Mouse (Mus musculus) heart, embryonic 13.5 days (tissue): ENCODE data around the gene Nlgn1. TPM values are rescaled to one million over a fixed set of nuclear protein-coding genes. Genes with fewer than 3 reads are reported as not detected.
A peak's percentile ranks its signal among the peaks of the same experiment; 100 is the strongest.

Experiments used
- ATAC-seq: fragments of 200-750 bp; cut with Nextera tagmentation; 2 replicates; pipeline ENCODE4 v1.8.0; 2017; ENCODE audit warnings: moderate TSS enrichment; ENCODE audit not compliant: insufficient number of reproducible peaks, low FRiP score, low TSS enrichment; ENCODE audit errors: extremely low read depth
- H3K27ac ChIP-seq: fragments of 300-500 bp; sonication (generic); replicated peaks from 2 replicates; pipeline ENCODE4 v1.5.1; 2015; ENCODE audit warnings: moderate library complexity, mild to moderate bottlenecking, inconsistent platforms
- H3K27me3 ChIP-seq: fragments of 300-500 bp; sonication (generic); replicated peaks from 2 replicates; pipeline ENCODE4 v1.6.1; 2015; ENCODE audit warnings: mild to moderate bottlenecking, inconsistent platforms
- H3K36me3 ChIP-seq: fragments of 300-500 bp; sonication (generic); 2 replicates; pipeline ENCODE4 v1.6.1; 2015; ENCODE audit warnings: mild to moderate bottlenecking, inconsistent platforms
- H3K4me1 ChIP-seq: fragments of 300-500 bp; sonication (generic); 2 replicates; pipeline ENCODE4 v1.6.1; 2015; ENCODE audit warnings: inconsistent platforms
- H3K4me2 ChIP-seq: fragments of 300-500 bp; sonication (generic); 2 replicates; pipeline ENCODE4 v1.6.1; 2015; ENCODE audit warnings: inconsistent platforms, mild to moderate bottlenecking, moderate library complexity
- H3K4me3 ChIP-seq: fragments of 300-500 bp; sonication (generic); 2 replicates; pipeline ENCODE4 v1.5.1; 2015; ENCODE audit warnings: moderate library complexity, mild to moderate bottlenecking, inconsistent platforms
- H3K9ac ChIP-seq: fragments of 300-500 bp; sonication (generic); 2 replicates; pipeline ENCODE4 v1.6.1; 2015; ENCODE audit warnings: inconsistent platforms, mild to moderate bottlenecking, moderate library complexity
- H3K9me3 ChIP-seq: fragments of 300-500 bp; sonication (generic); 2 replicates; pipeline ENCODE4 v1.6.1; 2016; ENCODE audit warnings: inconsistent platforms
- WGBS: fragments of 180-500 bp; shearing (Covaris S2); methylation state at CpG from one replicate; pipeline ENCODE4 v1.1.7; 2015; ENCODE audit warnings: mixed read lengths; 5-methylcytosine and 5-hydroxymethylcytosine counted together
- polyA plus RNA-seq: library from polyadenylated mRNA; unstranded; fragments of >200 nt; fragmentation: Nextera tagmentation; extraction: Ambion mirVana; gene quantifications from 2 replicates; pipeline ENCODE4 v1.2.1, GENCODE M21; 2015

Gene Nlgn1
- polyA plus RNA-seq, 1 experiment from 2014 or later, result 0.23 TPM

- no peak overlapping the region for H3K4me2 ChIP-seq
- no peak overlapping the region for H3K9ac ChIP-seq
- H3K4me1 ChIP-seq, result no peaks in the 10 kb centered on the region
- no peak for ATAC-seq
- WGBS, result 58% methylated on average over 10 of the region's 10 CpGs
- no peaks in the 10 kb centered on the region for H3K9me3 ChIP-seq
- H3K4me3 ChIP-seq, result no peak overlapping the region
- no peaks in the 10 kb centered on the region for H3K27me3 ChIP-seq
- H3K27ac ChIP-seq, result no peak overlapping the region
- no peaks in the 10 kb centered on the region for H3K36me3 ChIP-seq
These were observed 656.4 kb downstream of the Nlgn1 start for GRCm38 (mm10) chr3:25675888-25676287.

- no peaks in the 10 kb centered on the region for H3K36me3 ChIP-seq
- no peak overlapping the region for H3K27ac ChIP-seq
- H3K4me2 ChIP-seq, result no peak overlapping the region
- no peaks in the 10 kb centered on the region for H3K9me3 ChIP-seq
- no peak overlapping the region for H3K4me3 ChIP-seq
- no peaks in the 10 kb centered on the region for H3K27me3 ChIP-seq
- H3K9ac ChIP-seq, result no peak overlapping the region
- no peak for ATAC-seq
- no peaks in the 10 kb centered on the region for H3K4me1 ChIP-seq
- WGBS, result 50% methylated on average over 3 of the region's 3 CpGs
These were observed 657.2 kb downstream of the Nlgn1 start for GRCm38 (mm10) chr3:25675069-25675468.

- 53% methylated on average over 5 of the region's 5 CpGs for WGBS
- no peak overlapping the region for H3K27ac ChIP-seq
- no peaks in the 10 kb centered on the region for H3K36me3 ChIP-seq
- H3K9ac ChIP-seq, result no peak overlapping the region
- no peak overlapping the region for H3K4me3 ChIP-seq
- no peaks in the 10 kb centered on the region for H3K4me1 ChIP-seq
- ATAC-seq, result no peak
- H3K27me3 ChIP-seq, result no peaks in the 10 kb centered on the region
- no peak overlapping the region for H3K4me2 ChIP-seq
- no peaks in the 10 kb centered on the region for H3K9me3 ChIP-seq
These were observed 658.9 kb downstream of the Nlgn1 start for GRCm38 (mm10) chr3:25673408-25673807.

GRCm38 (mm10) chr3:25672779-25673178 lies 659.5 kb downstream of the Nlgn1 start:
- no peaks in the 10 kb centered on the region for H3K36me3 ChIP-seq
- no peak overlapping the region for H3K9ac ChIP-seq
- no peaks in the 10 kb centered on the region for H3K4me1 ChIP-seq
- no peak for ATAC-seq
- H3K27ac ChIP-seq, result no peak overlapping the region
- no peaks in the 10 kb centered on the region for H3K9me3 ChIP-seq
- no peaks in the 10 kb centered on the region for H3K27me3 ChIP-seq
- 65% methylated on average over 4 of the region's 4 CpGs for WGBS
- H3K4me2 ChIP-seq, result no peak overlapping the region
- H3K4me3 ChIP-seq, result no peak overlapping the region

- no peaks in the 10 kb centered on the region for H3K4me1 ChIP-seq
- no peaks in the 10 kb centered on the region for H3K27me3 ChIP-seq
- ATAC-seq, result no peak
- no peak overlapping the region for H3K4me2 ChIP-seq
- no peaks in the 10 kb centered on the region for H3K9me3 ChIP-seq
- H3K9ac ChIP-seq, result no peak overlapping the region
- no peaks in the 10 kb centered on the region for H3K36me3 ChIP-seq
- no peak overlapping the region for H3K4me3 ChIP-seq
- no peak overlapping the region for H3K27ac ChIP-seq
- WGBS, result 80% methylated on average over 2 of the region's 2 CpGs
These were observed 668.8 kb downstream of the Nlgn1 start for GRCm38 (mm10) chr3:25663464-25663863.

- no peaks in the 10 kb centered on the region for H3K4me1 ChIP-seq
- no peaks in the 10 kb centered on the region for H3K36me3 ChIP-seq
- H3K27ac ChIP-seq, result no peak overlapping the region
- H3K9ac ChIP-seq, result no peak overlapping the region
- H3K4me3 ChIP-seq, result no peak overlapping the region
- H3K9me3 ChIP-seq, result no peaks in the 10 kb centered on the region
- no peak overlapping the region for H3K4me2 ChIP-seq
- ATAC-seq, result no peak
- 76% methylated on average over 3 of the region's 3 CpGs for WGBS
- no peaks in the 10 kb centered on the region for H3K27me3 ChIP-seq
These were observed 672.0 kb downstream of the Nlgn1 start for GRCm38 (mm10) chr3:25660285-25660684.

GRCm38 (mm10) chr3:25658006-25658405 lies 674.3 kb downstream of the Nlgn1 start:
- H3K9me3 ChIP-seq, result no peaks in the 10 kb centered on the region
- no peak overlapping the region for H3K9ac ChIP-seq
- no peak overlapping the region for H3K4me2 ChIP-seq
- no peaks in the 10 kb centered on the region for H3K27me3 ChIP-seq
- no peak overlapping the region for H3K4me3 ChIP-seq
- H3K27ac ChIP-seq, result no peak overlapping the region
- no peak for ATAC-seq
- no peaks in the 10 kb centered on the region for H3K36me3 ChIP-seq
- H3K4me1 ChIP-seq, result no peaks in the 10 kb centered on the region
- 85% methylated on average over 14 of the region's 14 CpGs for WGBS

- no peak for ATAC-seq
- WGBS, result 78% methylated on average over 11 of the region's 11 CpGs
- H3K4me1 ChIP-seq, result no peaks in the 10 kb centered on the region
These were observed 675.2 kb downstream of the Nlgn1 start for GRCm38 (mm10) chr3:25657074-25657473.

GRCm38 (mm10) chr3:25653010-25653409 lies 679.2 kb downstream of the Nlgn1 start:
- Histone ChIP-seq H3K27ac (no peak overlapping the region), H3K4me2 (no peak overlapping the region), H3K9ac (no peak overlapping the region), H3K4me1 (no peaks in the 10 kb centered on the region), H3K9me3 (no peaks in the 10 kb centered on the region), H3K4me3 (no peak overlapping the region), H3K27me3 (no peaks in the 10 kb centered on the region), H3K36me3 (no peaks in the 10 kb centered on the region)
- 60% methylated on average over 4 of the region's 4 CpGs for WGBS
- peak; percentile 46; the same call in 1 of the 2 replicates for ATAC-seq

More at GRCm38 (mm10) chr3:25657074-25657473, 675.2 kb downstream of the Nlgn1 start:
- Histone ChIP-seq H3K36me3 (no peaks in the 10 kb centered on the region), H3K27ac (no peak overlapping the region), H3K4me3 (no peak overlapping the region), H3K9ac (no peak overlapping the region), H3K9me3 (no peaks in the 10 kb centered on the region), H3K4me2 (no peak overlapping the region), H3K27me3 (no peaks in the 10 kb centered on the region)

GRCm38 (mm10) chr3:25645895-25646691 lies 686.2 kb downstream of the Nlgn1 start:
- 72% methylated on average over 4 of the region's 4 CpGs for WGBS
- H3K9me3 ChIP-seq, result no peaks in the 10 kb centered on the region
- no peak for ATAC-seq
- no peak overlapping the region for H3K4me2 ChIP-seq
- H3K4me1 ChIP-seq, result no peaks in the 10 kb centered on the region
- H3K27me3 ChIP-seq, result no peaks in the 10 kb centered on the region
- no peak overlapping the region for H3K4me3 ChIP-seq
- no peaks in the 10 kb centered on the region for H3K36me3 ChIP-seq
- H3K9ac ChIP-seq, result no peak overlapping the region
- no peak overlapping the region for H3K27ac ChIP-seq

- no peaks in the 10 kb centered on the region for H3K36me3 ChIP-seq
- no peaks in the 10 kb centered on the region for H3K27me3 ChIP-seq
- WGBS, result 83% methylated on average over 2 of the region's 2 CpGs
- no peak overlapping the region for H3K27ac ChIP-seq
- H3K4me2 ChIP-seq, result no peak overlapping the region
- H3K9ac ChIP-seq, result no peak overlapping the region
- H3K9me3 ChIP-seq, result no peaks in the 10 kb centered on the region
- ATAC-seq, result no peak
- no peak overlapping the region for H3K4me3 ChIP-seq
- no peaks in the 10 kb centered on the region for H3K4me1 ChIP-seq
These were observed 703.1 kb downstream of the Nlgn1 start for GRCm38 (mm10) chr3:25629198-25629597.

- Histone ChIP-seq H3K27ac (no peak overlapping the region), H3K27me3 (no peaks in the 10 kb centered on the region), H3K9ac (no peak overlapping the region), H3K9me3 (no peaks in the 10 kb centered on the region), H3K4me2 (no peak overlapping the region), H3K4me1 (no peaks in the 10 kb centered on the region), H3K4me3 (no peak overlapping the region), H3K36me3 (no peaks in the 10 kb centered on the region)
- 47% methylated on average over 1 of the region's 1 CpGs for WGBS
- ATAC-seq, result no peak
These were observed 725.7 kb downstream of the Nlgn1 start for GRCm38 (mm10) chr3:25606597-25606996.
